Mouse (Mus musculus) midbrain, embryonic 14.5 days (tissue): ENCODE results near the gene Fhit. TPM values are rescaled to one million over a fixed set of nuclear protein-coding genes. Genes with fewer than 3 reads are reported as not detected.
A peak's percentile ranks its signal among the peaks of the same experiment; 100 is the strongest.

ENCODE experiments used
- ATAC-seq: fragments of 200-750 bp; cut with Nextera tagmentation; 2 replicates; pipeline ENCODE4 v1.8.0; 2017; ENCODE audit warnings: moderate number of reproducible peaks, moderate library complexity; ENCODE audit not compliant: low FRiP score, low TSS enrichment
- DNase-seq: peaks from one replicate; pipeline ENCODE4 v3.0.0-alpha.2; 2015
- H3K27ac ChIP-seq: fragments of 300-500 bp; sonication (generic); replicated peaks from 2 replicates; pipeline ENCODE4 v1.5.1; 2014; ENCODE audit warnings: mild to moderate bottlenecking, low read depth, low read length, moderate library complexity
- H3K27me3 ChIP-seq: fragments of 300-500 bp; sonication (generic); 2 replicates; pipeline ENCODE4 v1.6.1; 2014; ENCODE audit warnings: low read length, control low read depth, mixed read lengths; ENCODE audit not compliant: control insufficient read depth, insufficient read depth
- H3K36me3 ChIP-seq: fragments of 300-500 bp; sonication (generic); 2 replicates; pipeline ENCODE4 v1.6.1; 2014; ENCODE audit warnings: low read length, control low read depth; ENCODE audit not compliant: control insufficient read depth, insufficient read depth
- H3K4me1 ChIP-seq: fragments of 300-500 bp; sonication (generic); 2 replicates; pipeline ENCODE4 v1.6.1; 2014; ENCODE audit warnings: mild to moderate bottlenecking, antibody characterized with exemption, low read length, control low read depth; ENCODE audit not compliant: control insufficient read depth, insufficient read depth
- H3K4me2 ChIP-seq: fragments of 300-500 bp; sonication (generic); 2 replicates; pipeline ENCODE4 v1.6.1; 2014; ENCODE audit warnings: mild to moderate bottlenecking, low read length, moderate library complexity
- H3K4me3 ChIP-seq: fragments of 300-500 bp; sonication (generic); replicated peaks from 2 replicates; pipeline ENCODE4 v1.5.1; 2014; ENCODE audit warnings: low read depth, low read length
- H3K9ac ChIP-seq: fragments of 300-500 bp; sonication (generic); replicated peaks from 2 replicates; pipeline ENCODE4 v1.6.1; 2014; ENCODE audit warnings: mild to moderate bottlenecking, low read length, moderate library complexity
- H3K9me3 ChIP-seq: fragments of 300-500 bp; sonication (generic); 2 replicates; pipeline ENCODE4 v1.6.1; 2016; ENCODE audit warnings: low read length, control low read depth, mixed read lengths; ENCODE audit not compliant: control insufficient read depth
- WGBS: fragments of 180-500 bp; shearing (Covaris S2); extraction: QIAGEN DNeasy Blood & Tissue Kit; methylation state at CpG from one replicate; pipeline ENCODE4 v1.1.7; 2014; 5-methylcytosine and 5-hydroxymethylcytosine counted together
- polyA plus RNA-seq: library from polyadenylated mRNA; unstranded; fragments of >200 nt; fragmentation: Nextera tagmentation; extraction: Ambion mirVana; gene quantifications from 2 replicates; pipeline ENCODE4 v1.2.1, GENCODE M21; 2014

Gene Fhit
- polyA plus RNA-seq, 1 experiment from 2014 or later: 10.6 TPM

- H3K36me3 ChIP-seq: no peaks in the 10 kb centered on the region
- H3K27ac ChIP-seq: no peak overlapping the region
- no peaks in the 10 kb centered on the region for H3K4me1 ChIP-seq
- H3K27me3 ChIP-seq: no peaks in the 10 kb centered on the region
- H3K9me3 ChIP-seq: no peaks in the 10 kb centered on the region
- WGBS: 65% methylated on average over 1 of the region's 1 CpGs
- no peak overlapping the region for H3K4me2 ChIP-seq
- no peak overlapping the region for H3K4me3 ChIP-seq
- DNase-seq: no peak
- H3K9ac ChIP-seq: no peak overlapping the region
- ATAC-seq: no peak
Measured at GRCm38 (mm10) chr14:9684362-9684761, 1477.5 kb downstream of the Fhit start.

GRCm38 (mm10) chr14:9672728-9673127 is 1489.1 kb downstream of the Fhit start:
- DNase-seq: no peak
- no peak overlapping the region for H3K4me3 ChIP-seq
- WGBS: 74% methylated on average over 1 of the region's 1 CpGs

GRCm38 (mm10) chr14:9671776-9672175 is 1490.1 kb downstream of the Fhit start:
- Histone ChIP-seq H3K4me1 (no peaks in the 10 kb centered on the region), H3K27me3 (no peaks in the 10 kb centered on the region), H3K4me2 (no peak overlapping the region), H3K4me3 (no peak overlapping the region), H3K27ac (no peak overlapping the region), H3K9me3 (no peaks in the 10 kb centered on the region), H3K9ac (no peak overlapping the region), H3K36me3 (no peaks in the 10 kb centered on the region)
- no peak for DNase-seq
- 51% methylated on average over 3 of the region's 3 CpGs for WGBS
- no peak for ATAC-seq

More at GRCm38 (mm10) chr14:9672728-9673127, 1489.1 kb downstream of the Fhit start:
- no peaks in the 10 kb centered on the region for H3K9me3 ChIP-seq
- no peaks in the 10 kb centered on the region for H3K36me3 ChIP-seq
- no peaks in the 10 kb centered on the region for H3K27me3 ChIP-seq
- no peak overlapping the region for H3K4me2 ChIP-seq
- H3K4me1 ChIP-seq: no peaks in the 10 kb centered on the region
- no peak overlapping the region for H3K27ac ChIP-seq
- H3K9ac ChIP-seq: no peak overlapping the region
- ATAC-seq: no peak

GRCm38 (mm10) chr14:9669766-9670165 is 1492.1 kb downstream of the Fhit start:
- DNase-seq: no peak
- no peak for ATAC-seq
- WGBS: 89% methylated on average over 1 of the region's 1 CpGs
- Histone ChIP-seq H3K4me1 (no peaks in the 10 kb centered on the region), H3K36me3 (no peaks in the 10 kb centered on the region), H3K27ac (no peak overlapping the region), H3K9ac (no peak overlapping the region), H3K9me3 (no peaks in the 10 kb centered on the region), H3K4me3 (no peak overlapping the region), H3K27me3 (no peaks in the 10 kb centered on the region), H3K4me2 (no peak overlapping the region)

GRCm38 (mm10) chr14:9658445-9658844 is 1503.4 kb downstream of the Fhit start:
- WGBS: 72% methylated on average over 1 of the region's 1 CpGs
- H3K9ac ChIP-seq: no peak overlapping the region
- no peaks in the 10 kb centered on the region for H3K4me1 ChIP-seq
- no peaks in the 10 kb centered on the region for H3K36me3 ChIP-seq
- no peak overlapping the region for H3K4me3 ChIP-seq
- H3K27ac ChIP-seq: no peak overlapping the region
- H3K4me2 ChIP-seq: no peak overlapping the region
- ATAC-seq (no peak), DNase-seq (no peak)
- H3K27me3 ChIP-seq: no peaks in the 10 kb centered on the region
- H3K9me3 ChIP-seq: no peaks in the 10 kb centered on the region

GRCm38 (mm10) chr14:9651417-9651816 is 1510.4 kb downstream of the Fhit start:
- WGBS: 58% methylated on average over 1 of the region's 1 CpGs

GRCm38 (mm10) chr14:9648416-9648815 is 1513.4 kb downstream of the Fhit start:
- Histone ChIP-seq H3K9ac (no peak overlapping the region), H3K4me1 (peaks cover 15% of the 10 kb centered on the region; the same call in 1 of the 2 replicates), H3K4me3 (no peak overlapping the region), H3K4me2 (no peak overlapping the region), H3K36me3 (no peaks in the 10 kb centered on the region), H3K9me3 (no peaks in the 10 kb centered on the region), H3K27ac (no peak overlapping the region), H3K27me3 (no peaks in the 10 kb centered on the region)
- WGBS: 98% methylated on average over 1 of the region's 1 CpGs
- ATAC-seq: no peak
- no peak for DNase-seq

More at GRCm38 (mm10) chr14:9651417-9651816, 1510.4 kb downstream of the Fhit start:
- H3K9me3 ChIP-seq: no peaks in the 10 kb centered on the region
- H3K36me3 ChIP-seq: no peaks in the 10 kb centered on the region
- no peak overlapping the region for H3K4me3 ChIP-seq
- H3K4me2 ChIP-seq: no peak overlapping the region
- DNase-seq: no peak
- no peak overlapping the region for H3K27ac ChIP-seq
- no peaks in the 10 kb centered on the region for H3K27me3 ChIP-seq
- ATAC-seq: no peak
- no peaks in the 10 kb centered on the region for H3K4me1 ChIP-seq
- H3K9ac ChIP-seq: no peak overlapping the region

- H3K36me3 ChIP-seq: no peaks in the 10 kb centered on the region
- ATAC-seq (no peak), DNase-seq (no peak)
- peaks cover 26% of the 10 kb centered on the region; the same call in 1 of the 2 replicates for H3K4me1 ChIP-seq
- no peaks in the 10 kb centered on the region for H3K27me3 ChIP-seq
- WGBS: 81% methylated on average over 7 of the region's 7 CpGs
- no peak overlapping the region for H3K4me2 ChIP-seq
- no peak overlapping the region for H3K9ac ChIP-seq
- no peaks in the 10 kb centered on the region for H3K9me3 ChIP-seq
- no peak overlapping the region for H3K4me3 ChIP-seq
- H3K27ac ChIP-seq: no peak overlapping the region
Measured at GRCm38 (mm10) chr14:9646233-9646632, 1515.6 kb downstream of the Fhit start.

GRCm38 (mm10) chr14:9644216-9645166 is 1517.3 kb downstream of the Fhit start:
- Histone ChIP-seq H3K4me2 (no peak overlapping the region), H3K27me3 (no peaks in the 10 kb centered on the region), H3K27ac (no peak overlapping the region), H3K4me3 (no peak overlapping the region), H3K4me1 (peaks cover 26% of the 10 kb centered on the region; the same call in 1 of the 2 replicates), H3K9me3 (no peaks in the 10 kb centered on the region), H3K9ac (no peak overlapping the region), H3K36me3 (no peaks in the 10 kb centered on the region)
- WGBS: 27% methylated on average over 9 of the region's 9 CpGs
- no peak for ATAC-seq
- peak; percentile 66 for DNase-seq
